Mouse (Mus musculus): ENCODE results near the gene Ccser1.

Ccser1 gene

DNA sequence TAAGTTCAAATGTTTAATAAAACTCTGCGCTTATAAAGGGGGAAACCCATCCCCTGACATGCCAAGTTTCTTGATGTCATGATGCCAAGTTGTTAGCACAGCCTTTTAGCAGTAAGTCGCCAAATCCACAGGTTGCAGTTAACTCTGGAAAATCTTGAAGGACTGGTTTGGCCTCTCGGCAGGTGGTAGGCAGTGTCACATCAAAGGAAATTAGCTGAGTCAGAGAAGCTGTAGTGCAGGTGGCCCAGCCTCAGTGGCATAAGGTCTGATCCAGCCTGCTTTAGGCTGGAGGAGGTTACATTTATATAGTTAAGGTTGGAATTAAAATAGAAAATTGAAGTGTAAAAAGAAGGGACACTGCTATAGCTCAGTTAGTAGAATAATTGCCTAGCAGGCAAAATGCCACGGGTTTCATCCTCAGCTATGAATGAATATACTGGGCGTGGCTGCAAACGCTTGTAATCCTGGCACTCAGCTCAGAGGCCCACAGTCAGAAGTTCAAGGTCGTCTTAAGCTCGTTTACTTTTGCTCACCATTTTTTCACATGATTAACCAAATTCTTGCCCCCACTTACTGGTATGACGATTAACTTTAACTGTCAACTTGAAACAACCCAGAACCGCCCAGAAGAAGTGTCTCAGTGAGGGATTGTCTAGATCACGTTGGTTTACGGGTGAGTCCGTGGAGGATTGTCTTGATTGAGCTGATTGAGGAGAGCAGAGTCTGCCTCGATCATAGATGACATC lies 343.8 kb downstream of the Ccser1 start:
- in situ Hi-C loops (cut with MboI; ENCODE audit: low pct_unique_long_range_greater_than_20kb in 1 of 2, low sequenced_read_pairs in 2 of 2, unreplicated experiment in 1 of 2) = no loop called here

DNA sequence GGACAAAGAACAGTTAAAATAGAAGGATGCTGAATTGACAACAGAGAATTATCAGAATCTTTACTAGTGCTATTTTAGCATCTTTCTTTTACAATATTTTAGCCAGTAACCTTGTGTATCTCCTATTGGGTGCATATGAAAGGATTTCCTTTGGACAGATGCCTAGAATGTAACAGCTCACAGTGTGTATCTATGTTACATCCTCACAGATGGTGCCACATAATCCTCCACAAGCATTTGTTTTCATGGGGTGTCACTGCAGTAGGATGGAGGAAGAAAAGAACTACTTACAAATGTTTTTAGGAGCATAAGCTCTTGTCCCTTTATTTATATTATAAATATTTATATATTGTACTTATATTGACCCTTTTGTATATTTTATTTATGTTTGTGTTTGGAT lies 360.6 kb downstream of the Ccser1 start:
- in situ Hi-C loops (cut with MboI; ENCODE audit: low pct_unique_long_range_greater_than_20kb in 1 of 2, low sequenced_read_pairs in 2 of 2, unreplicated experiment in 1 of 2) = no loop called here

DNA sequence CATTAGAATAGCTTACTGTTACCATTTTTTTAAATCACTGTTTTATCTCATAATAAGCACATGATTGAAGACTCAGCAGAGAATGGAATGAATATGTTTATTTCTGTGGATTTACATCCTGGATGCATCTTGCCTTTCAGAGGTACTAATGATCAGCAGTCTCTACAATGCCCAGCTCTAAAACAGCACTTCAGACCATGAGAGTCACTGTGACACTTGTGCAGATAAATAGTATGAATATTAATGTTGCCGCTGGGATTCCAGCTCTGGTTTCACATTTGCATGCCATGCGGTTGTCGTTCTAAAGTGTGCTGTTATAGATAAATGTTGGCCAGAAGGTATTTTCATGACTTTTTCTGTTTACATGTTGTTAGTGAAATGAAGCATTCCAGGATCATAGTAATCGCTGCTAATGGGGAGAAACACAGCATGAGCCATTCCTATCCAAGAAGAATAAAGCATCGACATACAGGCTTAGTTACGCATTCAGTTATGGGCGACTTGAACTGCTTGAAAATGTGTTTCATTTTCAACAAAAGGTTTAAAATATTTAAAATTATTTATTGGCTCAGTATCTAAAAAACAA lies 363.4 kb downstream of the Ccser1 start:
- in situ Hi-C loops (cut with MboI; ENCODE audit: low pct_unique_long_range_greater_than_20kb in 1 of 2, low sequenced_read_pairs in 2 of 2, unreplicated experiment in 1 of 2) = no loop called here

DNA sequence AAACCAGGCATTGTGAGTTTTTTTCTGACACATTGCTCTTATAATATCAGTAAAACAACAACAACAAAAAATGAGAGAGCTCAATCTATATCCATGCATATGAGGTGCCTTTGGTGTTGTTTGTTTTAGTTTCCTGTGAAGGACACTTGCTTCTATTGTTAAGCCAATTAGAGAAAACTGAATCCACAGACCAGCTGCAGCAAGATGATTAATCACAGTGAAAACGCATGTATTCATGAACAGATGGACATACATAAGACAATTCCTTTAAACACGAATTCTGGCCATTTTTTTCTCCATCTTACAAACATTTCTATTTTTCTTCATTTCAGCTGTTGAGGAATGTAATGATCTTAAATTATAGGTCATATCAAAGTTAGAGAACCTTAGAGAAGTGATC lies 387.4 kb downstream of the Ccser1 start:
- in situ Hi-C loops (cut with MboI; ENCODE audit: low pct_unique_long_range_greater_than_20kb in 1 of 2, low sequenced_read_pairs in 2 of 2, unreplicated experiment in 1 of 2) = no loop called here

DNA sequence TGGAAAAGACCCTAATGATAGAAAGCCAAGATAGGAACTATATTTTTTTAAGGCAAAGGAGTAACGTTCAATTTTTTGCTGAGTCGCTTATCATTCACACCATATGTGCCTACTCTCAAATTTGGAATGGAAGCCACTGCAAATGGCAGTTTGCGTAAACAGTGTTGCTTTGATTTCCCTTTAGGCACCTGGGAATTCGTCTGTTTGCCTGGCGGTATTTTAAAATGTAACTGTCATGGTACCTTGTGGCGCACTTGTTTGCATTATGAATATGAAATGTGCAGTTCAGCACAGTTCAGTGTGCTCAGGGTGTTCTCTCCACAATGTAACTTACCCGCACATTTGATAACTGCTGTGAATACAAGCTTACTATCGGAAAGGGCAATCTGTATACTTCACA lies 387.8 kb downstream of the Ccser1 start:
- in situ Hi-C loops (cut with MboI; ENCODE audit: low pct_unique_long_range_greater_than_20kb in 1 of 2, low sequenced_read_pairs in 2 of 2, unreplicated experiment in 1 of 2) = no loop called here

DNA sequence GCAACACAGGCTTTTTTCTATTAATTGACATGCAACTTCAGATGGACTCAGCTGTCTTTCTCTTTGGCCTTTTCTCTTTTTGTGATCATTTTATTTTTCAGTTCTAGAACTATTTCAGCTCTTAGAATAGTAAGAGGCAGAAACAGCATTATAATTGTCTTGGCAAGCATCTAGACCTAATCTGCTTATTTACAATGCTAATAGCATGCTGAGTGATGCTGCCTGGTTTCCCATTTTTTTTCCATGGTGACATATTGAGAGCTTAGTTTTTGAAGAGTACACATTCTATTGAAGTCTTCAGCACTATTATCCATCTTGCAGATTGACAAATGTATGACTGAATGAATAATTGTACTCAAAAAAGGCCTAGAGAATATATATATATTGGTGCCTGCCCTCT lies 401.6 kb downstream of the Ccser1 start:
- in situ Hi-C loops (cut with MboI; ENCODE audit: low pct_unique_long_range_greater_than_20kb in 1 of 2, low sequenced_read_pairs in 2 of 2, unreplicated experiment in 1 of 2) = no loop called here

DNA sequence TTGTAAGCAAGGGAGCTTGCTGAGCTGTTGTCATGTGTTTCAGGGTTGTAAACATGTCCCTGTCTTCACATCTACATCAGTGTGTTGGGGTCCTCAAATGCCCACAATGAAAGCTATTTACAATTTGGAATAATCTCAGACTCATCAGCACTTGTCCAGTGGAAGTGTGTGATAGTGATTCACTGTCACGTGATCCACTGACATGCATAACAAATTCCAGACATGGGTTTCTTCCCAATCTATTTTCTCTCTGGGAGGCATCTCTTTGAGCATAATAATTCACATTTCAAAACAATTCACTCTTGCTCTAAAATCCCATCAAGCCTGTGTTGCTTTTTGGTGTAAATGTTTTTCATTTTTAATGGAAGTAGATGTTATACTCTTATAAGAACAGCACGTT lies 408.9 kb downstream of the Ccser1 start:
- in situ Hi-C loops (cut with MboI; ENCODE audit: low pct_unique_long_range_greater_than_20kb in 1 of 2, low sequenced_read_pairs in 2 of 2, unreplicated experiment in 1 of 2) = no loop called here

DNA sequence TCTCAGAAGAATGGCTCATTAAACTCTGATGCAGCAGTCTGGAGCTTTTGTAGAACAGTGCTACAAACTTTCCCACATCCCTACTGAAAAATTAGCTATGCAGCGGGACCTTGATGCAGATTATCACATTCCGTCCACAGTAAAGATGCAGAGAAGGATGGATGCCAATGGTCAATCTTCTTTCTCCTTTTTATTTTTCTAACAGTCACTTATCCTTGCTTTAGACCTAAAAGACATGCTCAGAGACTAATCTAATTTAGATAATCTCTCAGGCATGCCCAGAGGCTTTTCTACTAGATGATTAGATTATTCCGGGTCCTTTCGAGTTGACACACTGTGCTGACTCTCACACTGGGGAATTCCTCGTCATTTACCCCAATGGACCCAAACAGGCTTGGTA lies 421.8 kb downstream of the Ccser1 start:
- in situ Hi-C loops (cut with MboI; ENCODE audit: low pct_unique_long_range_greater_than_20kb in 1 of 2, low sequenced_read_pairs in 2 of 2, unreplicated experiment in 1 of 2) = no loop called here

DNA sequence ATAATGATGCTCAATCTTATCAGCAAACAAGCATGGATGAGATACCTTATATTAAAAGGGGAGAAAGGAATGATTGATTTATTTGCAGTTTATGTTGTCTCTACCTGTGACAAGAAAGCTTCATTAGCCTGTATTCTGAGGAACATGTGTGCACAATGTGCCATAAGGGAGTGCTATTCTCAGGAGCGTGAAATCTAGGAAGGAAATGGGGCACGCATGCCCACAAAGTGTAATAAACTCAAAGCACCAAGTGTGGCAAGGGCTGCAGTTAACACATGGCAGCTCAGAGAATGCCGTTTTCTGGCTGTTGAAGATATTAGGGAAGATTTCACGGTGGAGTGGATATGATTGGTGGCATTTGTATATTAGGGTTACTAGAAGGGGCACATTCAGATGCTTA lies 434.8 kb downstream of the Ccser1 start:
- in situ Hi-C loops (cut with MboI; ENCODE audit: low pct_unique_long_range_greater_than_20kb in 1 of 2, low sequenced_read_pairs in 2 of 2, unreplicated experiment in 1 of 2) = no loop called here

DNA sequence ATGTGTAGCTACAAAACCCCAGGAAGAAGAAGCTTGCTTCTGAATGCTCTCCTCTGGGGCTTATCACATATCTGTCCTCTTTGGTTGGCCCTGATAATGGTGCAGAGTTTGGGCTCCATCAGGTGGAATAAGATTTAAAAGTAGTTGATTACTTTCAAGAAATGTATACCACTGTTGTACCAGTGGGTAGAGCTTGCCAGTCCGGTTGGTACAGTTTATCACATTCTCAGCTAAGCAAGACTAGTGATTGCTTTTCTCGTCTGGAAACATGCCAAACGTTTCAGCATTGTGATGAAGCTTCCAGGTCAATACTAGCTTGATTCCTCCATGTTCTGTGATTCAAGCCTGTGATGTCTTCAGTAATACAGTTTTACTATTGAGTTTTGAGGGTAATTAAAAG lies 441.6 kb downstream of the Ccser1 start:
- in situ Hi-C loops (cut with MboI; ENCODE audit: low pct_unique_long_range_greater_than_20kb in 1 of 2, low sequenced_read_pairs in 2 of 2, unreplicated experiment in 1 of 2) = no loop called here

DNA sequence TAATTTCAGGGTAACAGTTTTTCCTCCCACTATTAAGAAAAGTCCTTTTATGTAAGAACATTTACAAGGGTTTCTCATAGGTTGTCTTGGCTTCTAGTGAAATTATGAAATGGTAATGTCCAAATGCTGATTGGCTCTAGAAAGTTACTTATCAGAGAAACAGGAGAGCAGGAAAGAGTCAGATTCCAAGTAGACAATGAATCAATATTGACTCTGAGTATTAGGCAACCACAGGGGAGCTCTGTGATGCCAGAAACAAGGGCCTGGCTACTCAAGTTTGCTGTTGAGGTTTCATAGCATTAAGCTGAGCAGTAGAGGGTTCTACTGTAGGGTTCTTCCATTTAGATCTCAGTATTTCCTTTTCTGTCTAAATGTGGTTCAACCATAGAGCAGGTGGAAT lies 481.3 kb downstream of the Ccser1 start:
- in situ Hi-C loops (cut with MboI; ENCODE audit: low pct_unique_long_range_greater_than_20kb in 1 of 2, low sequenced_read_pairs in 2 of 2, unreplicated experiment in 1 of 2) = no loop called here

DNA sequence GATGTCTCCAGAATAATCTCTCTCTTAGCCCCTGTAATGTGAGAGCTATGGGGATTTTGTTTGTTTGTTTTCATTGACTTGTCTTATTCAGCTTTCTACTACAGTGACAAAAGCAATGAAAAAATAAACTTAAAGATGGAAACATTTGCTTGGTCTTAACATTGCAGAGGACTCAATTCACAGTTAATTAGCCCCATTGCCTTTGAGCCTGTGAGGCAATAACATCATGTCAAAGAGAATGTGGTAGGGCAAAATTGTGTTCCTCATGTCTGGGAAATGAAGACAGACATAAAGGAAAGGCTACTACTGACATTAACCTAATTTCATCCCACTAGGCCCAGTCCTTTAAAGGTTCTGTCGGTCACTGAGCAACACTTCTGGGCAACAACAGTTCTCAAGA lies 484.4 kb downstream of the Ccser1 start:
- in situ Hi-C loops (cut with MboI; ENCODE audit: low pct_unique_long_range_greater_than_20kb in 1 of 2, low sequenced_read_pairs in 2 of 2, unreplicated experiment in 1 of 2) = no loop called here

DNA sequence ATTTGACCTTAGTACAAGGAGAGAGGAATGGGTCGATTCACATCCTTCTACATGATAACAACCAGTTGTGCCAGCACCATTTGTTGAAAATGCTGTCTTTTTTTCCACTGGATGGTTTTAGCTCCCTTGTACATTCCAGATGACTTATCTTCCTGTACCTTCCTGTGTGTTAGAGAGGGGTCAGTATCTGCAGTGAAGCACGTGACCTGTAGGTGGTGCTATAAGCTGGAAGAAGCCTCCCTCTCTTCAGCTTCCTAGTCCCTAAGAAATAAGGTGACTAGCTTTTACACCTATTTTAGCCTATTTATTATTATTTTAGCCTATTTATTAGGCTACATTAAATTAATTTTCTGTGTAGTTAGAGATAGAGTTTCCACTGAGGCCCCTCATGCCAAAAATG lies 506.9 kb downstream of the Ccser1 start:
- in situ Hi-C loops (cut with MboI; ENCODE audit: low pct_unique_long_range_greater_than_20kb in 1 of 2, low sequenced_read_pairs in 2 of 2, unreplicated experiment in 1 of 2) = no loop called here

DNA sequence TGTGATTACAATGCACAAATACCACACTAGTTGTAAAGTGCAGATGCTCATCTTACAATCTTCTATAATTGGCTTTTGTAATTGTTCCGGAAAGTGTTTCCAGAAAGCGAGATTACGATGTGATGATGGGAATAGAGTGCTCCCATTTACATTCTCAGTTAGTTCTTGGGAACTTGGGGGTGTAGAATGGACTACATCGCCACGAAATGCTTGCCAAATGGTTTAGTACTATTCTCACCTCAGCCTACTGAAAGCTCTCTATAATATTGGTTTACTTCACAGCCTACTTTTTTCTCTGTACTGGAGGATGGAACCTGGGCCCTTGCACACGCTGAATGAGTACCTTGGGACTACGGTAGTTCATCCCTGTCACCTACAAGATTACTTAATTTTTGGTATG lies 522.9 kb downstream of the Ccser1 start:
- in situ Hi-C loops (cut with MboI; ENCODE audit: low pct_unique_long_range_greater_than_20kb in 1 of 2, low sequenced_read_pairs in 2 of 2, unreplicated experiment in 1 of 2) = no loop called here

DNA sequence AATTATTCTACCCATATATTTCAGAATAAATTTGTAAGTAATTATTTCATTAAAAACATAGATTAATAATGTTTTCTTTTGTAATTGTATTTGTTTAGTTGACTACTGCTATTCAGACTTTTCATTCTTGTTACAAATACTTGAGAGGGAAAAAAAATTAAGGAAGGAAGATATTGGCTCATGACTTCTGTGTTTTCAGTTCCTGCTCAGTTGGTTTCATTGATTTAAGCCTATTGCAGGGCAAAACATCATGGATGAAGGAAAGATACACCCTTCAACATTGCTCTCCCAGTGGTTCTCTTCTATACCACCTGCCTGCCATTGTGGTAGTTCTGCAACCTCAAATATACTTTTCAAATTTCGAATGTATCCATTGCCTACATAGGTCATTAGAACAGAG lies 541.1 kb downstream of the Ccser1 start:
- in situ Hi-C loops (cut with MboI; ENCODE audit: low pct_unique_long_range_greater_than_20kb in 1 of 2, low sequenced_read_pairs in 2 of 2, unreplicated experiment in 1 of 2) = no loop called here

DNA sequence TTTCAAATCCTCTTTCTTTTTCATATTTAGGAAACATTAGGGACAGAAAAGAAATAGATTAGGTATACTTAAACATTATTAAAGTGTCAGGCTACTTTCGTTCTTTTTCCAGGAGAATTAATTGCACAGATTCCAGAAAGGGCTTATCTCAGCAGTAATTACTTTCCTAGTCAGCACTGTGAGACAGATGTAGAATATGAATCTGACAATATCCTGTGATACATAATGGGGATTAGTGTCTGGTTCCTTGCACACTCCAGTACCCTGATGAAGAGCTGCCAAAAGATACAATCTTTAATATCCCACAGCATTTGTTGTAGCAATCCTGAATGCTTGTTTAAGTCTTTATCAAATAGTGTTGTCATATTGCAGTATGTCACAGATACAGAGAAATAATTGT lies 548.9 kb downstream of the Ccser1 start:
- in situ Hi-C loops (cut with MboI; ENCODE audit: low pct_unique_long_range_greater_than_20kb in 1 of 2, low sequenced_read_pairs in 2 of 2, unreplicated experiment in 1 of 2) = no loop called here

DNA sequence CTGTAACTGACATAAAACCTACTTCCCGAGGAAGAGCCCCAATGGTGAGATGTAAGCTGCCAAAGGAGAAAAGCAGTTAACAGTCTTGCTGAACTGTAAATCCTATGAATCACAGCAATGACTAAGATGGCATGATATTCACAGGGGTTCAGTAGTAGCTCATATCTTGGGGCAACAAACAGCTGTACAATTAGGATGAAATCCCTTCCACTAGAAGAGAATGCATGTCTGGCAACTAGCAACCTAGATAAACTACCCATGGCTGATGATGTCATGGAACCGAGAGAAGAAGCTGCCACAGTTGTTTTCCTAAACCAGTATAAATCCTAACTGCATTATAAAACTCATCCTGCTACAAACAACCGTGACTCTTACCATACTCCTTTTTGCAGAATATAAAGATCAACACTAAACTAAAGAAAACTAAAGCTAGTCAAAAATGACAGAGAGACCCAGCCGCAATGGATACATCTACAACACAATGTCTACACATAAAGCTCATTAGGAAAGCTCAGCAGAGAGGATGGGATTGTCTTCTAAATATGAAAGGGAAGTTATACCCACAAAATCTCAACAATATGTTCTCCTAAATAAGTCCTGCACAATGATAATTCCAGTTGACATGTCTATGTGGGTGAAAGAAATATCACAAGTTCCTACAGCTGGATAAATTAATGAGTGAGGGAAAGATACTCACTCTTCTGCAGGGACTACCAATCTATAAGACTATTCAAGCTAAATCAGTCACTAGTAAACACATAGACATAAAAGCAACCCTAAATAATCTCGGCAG lies 550.2 kb downstream of the Ccser1 start:
- in situ Hi-C loops (cut with MboI; ENCODE audit: low pct_unique_long_range_greater_than_20kb in 1 of 2, low sequenced_read_pairs in 2 of 2, unreplicated experiment in 1 of 2) = no loop called here

DNA sequence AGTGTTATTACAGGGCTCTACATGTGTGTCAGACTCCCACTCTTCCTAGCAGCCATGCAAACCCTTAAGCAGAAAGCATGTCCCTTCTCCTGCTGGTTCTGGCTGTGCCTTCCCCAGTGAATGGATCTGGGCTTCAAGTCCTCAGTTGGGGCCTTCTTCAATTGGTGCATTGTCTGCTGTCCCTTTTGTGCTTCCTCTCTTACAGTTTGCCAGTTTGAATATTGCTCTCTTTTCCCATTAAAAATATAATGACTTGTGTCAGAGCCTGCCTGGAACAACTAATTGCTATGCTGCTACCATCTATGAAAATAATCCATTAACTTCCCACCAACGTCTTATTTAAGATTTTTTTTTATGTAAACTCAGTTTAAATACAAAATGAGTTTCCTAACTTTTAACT lies 566.2 kb downstream of the Ccser1 start:
- in situ Hi-C loops (cut with MboI; ENCODE audit: low pct_unique_long_range_greater_than_20kb in 1 of 2, low sequenced_read_pairs in 2 of 2, unreplicated experiment in 1 of 2) = no loop called here

DNA sequence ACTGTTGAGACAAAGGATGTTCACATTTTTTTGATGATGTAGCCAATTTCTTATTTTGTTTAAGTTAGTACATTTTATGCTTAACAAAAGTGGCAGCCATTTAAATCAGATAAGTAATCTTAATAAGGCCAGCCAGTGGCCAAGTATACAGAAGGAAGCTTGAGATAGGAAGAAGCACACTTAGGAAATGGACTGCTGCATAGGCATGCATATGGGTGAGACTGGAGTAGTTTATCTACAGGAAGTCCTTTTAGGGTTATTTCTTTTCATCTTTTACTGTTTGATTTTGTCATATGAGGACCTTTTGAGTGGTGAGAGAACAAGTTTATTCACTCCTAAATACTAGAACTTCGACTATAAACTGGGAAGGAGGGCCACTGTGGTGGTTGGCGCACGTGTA lies 582.0 kb downstream of the Ccser1 start:
- in situ Hi-C loops (cut with MboI; ENCODE audit: low pct_unique_long_range_greater_than_20kb in 1 of 2, low sequenced_read_pairs in 2 of 2, unreplicated experiment in 1 of 2) = no loop called here

DNA sequence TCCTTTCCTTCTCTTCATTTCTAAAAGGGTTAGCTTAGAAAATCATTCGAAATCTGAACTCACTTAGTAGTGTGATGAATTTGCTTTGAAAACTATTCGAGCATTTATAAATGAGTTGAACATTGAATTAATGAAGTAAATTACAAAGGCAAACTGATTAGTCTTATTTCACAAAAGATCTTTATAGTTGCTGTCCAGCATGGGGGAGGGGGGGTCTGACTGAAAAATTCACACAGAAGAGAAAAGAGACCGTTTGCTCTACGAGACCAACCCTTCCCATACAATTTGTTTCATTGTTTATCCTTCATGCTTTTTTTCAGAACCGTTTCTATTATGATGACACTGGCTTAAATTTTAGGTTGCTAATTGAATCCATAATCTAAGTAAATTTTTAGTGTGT lies 583.3 kb downstream of the Ccser1 start:
- in situ Hi-C loops (cut with MboI; ENCODE audit: low pct_unique_long_range_greater_than_20kb in 1 of 2, low sequenced_read_pairs in 2 of 2, unreplicated experiment in 1 of 2) = no loop called here
